Mouse (Mus musculus) liver, embryonic 13.5 days (tissue): ENCODE measurements around the gene Tjap1. TPM values are rescaled to one million over a fixed set of nuclear protein-coding genes. Genes with fewer than 3 reads are reported as not detected.

Source experiments
- ATAC-seq: fragments of 200-750 bp; cut with Nextera tagmentation; 2 replicates; pipeline ENCODE4 v1.8.0; 2017; ENCODE audit warnings: low read depth, mild to moderate bottlenecking, moderate number of reproducible peaks, moderate library complexity
- DNase-seq: peaks from one replicate; pipeline ENCODE4 v3.0.0; 2022
- H3K27ac ChIP-seq: fragments of 300-500 bp; sonication (generic); 2 replicates; pipeline ENCODE4 v1.5.1; 2015; ENCODE audit warnings: moderate library complexity, mild to moderate bottlenecking, inconsistent platforms
- H3K27me3 ChIP-seq: fragments of 300-500 bp; sonication (generic); 2 replicates; pipeline ENCODE4 v1.6.1; 2015; ENCODE audit warnings: mild to moderate bottlenecking, inconsistent platforms
- H3K36me3 ChIP-seq: fragments of 300-500 bp; sonication (generic); 2 replicates; pipeline ENCODE4 v1.6.1; 2015; ENCODE audit warnings: mild to moderate bottlenecking, inconsistent platforms
- H3K4me1 ChIP-seq: fragments of 300-500 bp; sonication (generic); replicated peaks from 2 replicates; pipeline ENCODE4 v1.6.1; 2015; ENCODE audit warnings: inconsistent platforms
- H3K4me2 ChIP-seq: fragments of 300-500 bp; sonication (generic); 2 replicates; pipeline ENCODE4 v1.6.1; 2015; ENCODE audit warnings: inconsistent platforms, mild to moderate bottlenecking, moderate library complexity
- H3K4me3 ChIP-seq: fragments of 300-500 bp; sonication (generic); replicated peaks from 2 replicates; pipeline ENCODE4 v1.5.1; 2015; ENCODE audit warnings: mild to moderate bottlenecking, inconsistent platforms
- H3K9ac ChIP-seq: fragments of 300-500 bp; sonication (generic); 2 replicates; pipeline ENCODE4 v1.6.1; 2015; ENCODE audit warnings: mild to moderate bottlenecking, inconsistent platforms
- H3K9me3 ChIP-seq: fragments of 300-500 bp; sonication (generic); replicated peaks from 2 replicates; pipeline ENCODE4 v1.6.1; 2016; ENCODE audit warnings: inconsistent platforms
- WGBS: fragments of 180-500 bp; shearing (Covaris S2); methylation state at CpG from one replicate; pipeline ENCODE4 v1.1.7; 2015; ENCODE audit not compliant: insufficient replicate concordance; 5-methylcytosine and 5-hydroxymethylcytosine counted together
- polyA plus RNA-seq: library from polyadenylated mRNA; unstranded; fragments of >200 nt; fragmentation: Nextera tagmentation; extraction: Ambion mirVana; gene quantifications from 2 replicates; pipeline ENCODE4 v1.2.1, GENCODE M21; 2015

The Tjap1 gene
- polyA plus RNA-seq, 1 experiment from 2014 or later = 11.2 TPM

DNA sequence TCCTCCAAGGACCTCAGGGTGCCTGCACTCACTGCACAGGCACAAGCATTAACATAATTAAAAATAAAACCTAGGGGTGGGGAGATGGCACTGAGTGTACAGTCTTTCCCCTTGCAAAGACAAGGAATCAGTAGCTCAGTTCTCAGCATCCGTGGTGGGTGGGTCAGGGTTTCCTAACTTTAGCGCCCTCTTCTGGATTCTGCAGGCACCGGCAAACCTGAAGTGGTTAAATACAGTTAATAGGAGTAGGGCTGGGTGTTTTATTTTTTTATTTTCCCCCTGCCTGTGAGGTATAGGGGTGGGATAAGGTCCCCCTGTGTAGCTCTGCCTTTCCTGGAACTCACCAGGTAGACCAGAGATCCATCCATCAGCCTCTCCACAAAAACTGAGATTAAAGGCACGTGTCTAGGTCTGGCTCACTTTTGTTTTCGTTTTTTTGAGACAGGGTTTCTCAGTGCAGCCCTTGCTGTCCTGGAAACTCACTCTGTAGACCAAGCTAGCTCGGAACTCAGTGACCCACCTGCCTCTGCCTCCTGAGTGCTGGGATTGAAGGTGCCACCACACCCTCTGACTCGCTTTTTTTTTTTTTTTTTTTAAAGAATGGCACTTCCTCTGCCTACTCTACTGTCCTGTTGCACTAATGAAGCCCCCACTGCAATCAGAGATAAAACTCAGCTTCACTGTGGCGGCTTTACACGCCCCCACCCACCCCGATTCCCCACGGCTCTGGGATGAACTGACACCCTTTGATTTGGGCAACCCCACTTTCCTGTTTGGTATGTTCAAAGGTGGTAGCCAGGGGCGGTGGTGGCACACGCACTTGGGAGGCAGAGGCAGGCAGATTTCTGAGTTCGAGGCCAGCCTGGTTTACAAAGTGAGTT is 30.0 kb downstream of the Tjap1 start:
- WGBS = 27% methylated on average over 14 of the region's 14 CpGs
- H3K9me3 ChIP-seq = no peaks in the 10 kb centered on the region

DNA sequence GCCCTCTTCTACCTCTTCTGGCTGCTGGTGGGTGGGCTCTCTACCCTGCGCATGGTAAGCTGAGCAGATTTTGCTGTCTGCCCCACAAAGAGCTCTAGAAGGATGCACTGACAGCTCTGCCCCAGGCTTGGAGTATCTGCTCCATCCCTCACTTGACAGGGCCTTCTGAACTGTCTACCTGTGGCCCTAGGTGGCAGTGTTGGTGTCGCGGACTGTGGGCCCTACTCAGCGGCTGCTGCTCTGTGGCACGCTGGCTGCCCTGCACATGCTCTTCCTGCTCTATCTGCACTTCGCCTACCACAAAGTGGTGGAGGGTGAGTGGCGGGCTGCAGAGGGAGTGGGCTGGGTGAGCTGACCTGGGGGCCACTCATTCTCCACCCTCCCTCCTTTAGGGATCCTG is 31.7 kb downstream of the Tjap1 start:
- H3K27ac ChIP-seq = no peak overlapping the region
- peaks cover 51% of the 10 kb centered on the region for H3K4me1 ChIP-seq
- no peaks in the 10 kb centered on the region for H3K9me3 ChIP-seq
- DNase-seq = no peak
- 79% methylated on average over 7 of the region's 7 CpGs for WGBS
- H3K27me3 ChIP-seq = peaks cover 32% of the 10 kb centered on the region
- peaks cover 36% of the 10 kb centered on the region for H3K36me3 ChIP-seq
- no peak overlapping the region for H3K4me2 ChIP-seq
- no peak overlapping the region for H3K9ac ChIP-seq
- no peak overlapping the region for H3K4me3 ChIP-seq
- ATAC-seq = no peak

More for the DNA sequence above, 30.0 kb downstream of the Tjap1 start:
- H3K9ac ChIP-seq = peak overlapping the region; percentile 63; the same call in 1 of the 2 replicates
- H3K27ac ChIP-seq = no peak overlapping the region
- ATAC-seq = no peak
- peaks cover 41% of the 10 kb centered on the region for H3K27me3 ChIP-seq
- no peak for DNase-seq
- H3K36me3 ChIP-seq = peaks cover 38% of the 10 kb centered on the region
- H3K4me2 ChIP-seq = peak overlapping the region; percentile 97
- peak overlapping the region; percentile 68 for H3K4me3 ChIP-seq
- H3K4me1 ChIP-seq = peaks cover 39% of the 10 kb centered on the region

DNA sequence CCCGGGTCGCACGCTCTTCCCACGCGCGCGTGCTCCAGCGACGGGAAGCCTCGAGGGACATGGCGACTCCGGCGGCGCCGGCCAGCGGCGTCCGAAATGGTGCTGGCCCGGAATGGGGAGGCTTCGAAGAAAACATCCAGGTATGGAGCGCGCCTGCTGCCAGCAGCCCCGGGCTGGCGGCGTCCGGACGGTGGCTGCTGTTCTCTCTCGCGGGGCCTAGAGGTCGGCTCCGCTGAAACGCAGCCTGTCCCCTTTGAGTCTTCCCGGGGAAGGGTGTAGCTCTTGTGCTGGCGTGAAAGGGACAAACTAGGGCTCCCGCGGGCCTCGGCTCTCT is 34.7 kb downstream of the Tjap1 start:
- Histone ChIP-seq H3K4me2 (peak overlapping the region; percentile 91), H3K9ac (peak overlapping the region; percentile 95), H3K36me3 (peaks cover 66% of the 10 kb centered on the region), H3K4me3 (peak overlapping the region; percentile 92), H3K4me1 (peaks cover 37% of the 10 kb centered on the region), H3K9me3 (no peaks in the 10 kb centered on the region), H3K27ac (peak overlapping the region; percentile 81), H3K27me3 (peaks cover 2% of the 10 kb centered on the region)
- ATAC-seq (peak; percentile 63), DNase-seq (no peak)
- 1% methylated on average over 37 of the region's 37 CpGs for WGBS

DNA sequence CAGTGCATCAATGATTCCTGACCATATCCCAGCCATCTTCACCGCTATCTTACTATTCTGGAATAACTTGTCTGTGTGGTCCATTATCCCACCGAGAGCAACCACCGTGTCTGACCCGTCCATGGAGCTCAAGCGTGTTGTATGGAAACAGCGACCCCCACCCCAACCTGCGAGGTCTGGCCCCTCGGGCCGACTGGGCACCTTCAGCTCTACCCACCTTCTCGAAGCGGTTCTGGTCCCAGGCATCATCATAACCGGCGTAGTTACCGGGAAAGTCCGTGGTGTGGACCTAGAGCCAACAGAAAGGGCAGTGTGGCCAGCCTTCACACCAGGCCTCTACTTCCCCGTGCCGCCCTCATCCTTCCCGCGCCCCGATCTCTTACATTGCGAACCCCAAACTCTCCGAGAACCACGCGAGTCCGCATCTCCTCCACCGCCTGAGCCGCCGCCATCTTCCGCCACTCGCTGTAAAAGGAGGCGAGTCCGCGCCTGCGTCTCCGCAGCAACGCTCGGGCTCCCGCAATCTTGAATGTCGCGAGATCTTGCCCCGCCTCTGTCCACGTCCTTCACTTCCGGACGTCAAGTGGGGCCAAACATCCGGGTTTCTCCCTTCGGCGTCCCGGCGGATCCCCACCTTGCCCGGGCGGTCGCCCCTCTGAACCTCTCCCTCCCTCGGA is 35.2 kb downstream of the Tjap1 start, which contains the start of the genes Polr1c and Yipf3:
Gene Polr1c, minus strand, starts transcription at position 543 of the 677 bp plus-strand sequence.
Gene Yipf3, plus strand, starts transcription at position 569 of the 677 bp plus-strand sequence.
- WGBS = under 1% methylated on average over 53 of the region's 53 CpGs
- H3K4me3 ChIP-seq = peak within 1 kb of the TSS; percentile 92
- H3K9ac ChIP-seq = peak within 1 kb of the TSS; percentile 95
- peaks cover 31% of the 10 kb centered on the region for H3K4me1 ChIP-seq
- H3K4me2 ChIP-seq = peak within 1 kb of the TSS; percentile 91
- DNase-seq (peak; percentile 91), ATAC-seq (peak; percentile 89)
- peaks cover 71% of the 10 kb centered on the region for H3K36me3 ChIP-seq
- no peaks in the 10 kb centered on the region for H3K27me3 ChIP-seq
- peak within 1 kb of the TSS; percentile 81 for H3K27ac ChIP-seq
- no peaks in the 10 kb centered on the region for H3K9me3 ChIP-seq

DNA sequence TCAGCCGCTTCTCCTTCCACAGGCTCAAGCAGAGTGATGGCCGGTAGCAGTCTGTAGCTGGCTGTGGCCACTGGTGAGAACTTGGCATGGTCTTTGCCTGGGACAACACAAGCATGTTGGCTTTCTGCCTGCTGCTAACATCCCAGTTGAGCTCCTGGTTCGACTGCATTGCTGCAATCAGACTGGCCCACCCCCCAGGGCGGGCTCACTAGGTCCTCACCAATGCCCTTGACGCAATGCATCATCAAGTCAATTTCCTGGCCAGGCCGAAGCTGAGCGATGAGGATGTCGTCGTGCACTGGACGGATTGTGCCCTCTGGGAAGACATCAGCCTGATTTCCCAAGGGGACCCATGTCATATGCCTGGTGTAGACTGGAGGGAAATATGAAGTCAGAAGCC is 38.2 kb downstream of the Tjap1 start:
- Histone ChIP-seq H3K27me3 (no peaks in the 10 kb centered on the region), H3K4me2 (no peak overlapping the region)
- DNase-seq = no peak

DNA sequence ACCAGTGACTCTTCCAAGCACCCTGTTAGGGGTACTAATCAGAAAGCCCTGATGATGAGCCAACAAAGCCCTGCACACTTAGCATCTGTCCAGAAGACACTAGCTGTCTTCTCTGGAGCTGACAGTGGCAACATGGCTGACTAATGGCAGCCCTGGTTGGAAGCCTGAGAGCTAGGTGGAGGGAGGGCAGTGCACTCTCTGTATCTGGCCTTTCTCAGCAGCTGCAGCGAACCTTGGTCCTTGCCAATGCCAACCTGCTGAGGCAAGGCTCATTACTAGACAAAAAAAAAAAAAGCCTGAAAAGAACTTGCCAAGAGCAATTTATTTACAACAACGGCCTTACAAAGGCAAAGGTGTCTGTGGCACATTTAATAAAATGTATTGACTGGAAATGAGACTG is 39.2 kb downstream of the Tjap1 start:
- H3K4me1 ChIP-seq = peaks cover 16% of the 10 kb centered on the region
- H3K9ac ChIP-seq = no peak overlapping the region
- H3K4me3 ChIP-seq = no peak overlapping the region
- DNase-seq (no peak), ATAC-seq (no peak)
- H3K9me3 ChIP-seq = no peaks in the 10 kb centered on the region
- H3K4me2 ChIP-seq = no peak overlapping the region
- WGBS = 64% methylated on average over 2 of the region's 2 CpGs
- peaks cover 76% of the 10 kb centered on the region for H3K36me3 ChIP-seq
- no peaks in the 10 kb centered on the region for H3K27me3 ChIP-seq
- no peak overlapping the region for H3K27ac ChIP-seq

More for the DNA sequence above, 38.2 kb downstream of the Tjap1 start:
- Histone ChIP-seq H3K4me1 (peaks cover 25% of the 10 kb centered on the region), H3K4me3 (no peak overlapping the region), H3K27ac (no peak overlapping the region), H3K36me3 (peaks cover 72% of the 10 kb centered on the region), H3K9ac (no peak overlapping the region), H3K9me3 (no peaks in the 10 kb centered on the region)
- no peak for ATAC-seq
- WGBS = 76% methylated on average over 10 of the region's 10 CpGs

DNA sequence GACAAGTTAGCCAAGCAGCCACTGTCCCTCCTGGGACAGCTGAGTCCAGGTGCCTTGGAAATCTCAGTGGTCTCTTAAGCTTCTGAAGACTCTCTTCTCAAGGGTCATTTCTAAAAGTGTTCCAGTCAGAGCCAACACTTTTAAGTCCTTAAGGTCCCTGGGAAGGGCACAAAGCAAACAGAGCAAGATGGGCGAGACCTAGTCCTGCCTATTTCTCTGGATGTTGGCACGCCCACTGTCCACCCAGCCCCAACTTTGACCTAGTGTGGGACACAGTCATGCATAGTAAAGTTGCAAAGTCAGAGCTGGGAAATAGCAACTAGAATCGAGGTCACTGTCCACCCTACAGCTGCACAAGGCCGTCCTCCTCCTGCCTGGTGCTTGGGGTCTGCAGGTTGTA is 39.8 kb downstream of the Tjap1 start:
- peaks cover 12% of the 10 kb centered on the region for H3K4me1 ChIP-seq
- peaks cover 82% of the 10 kb centered on the region for H3K36me3 ChIP-seq

DNA sequence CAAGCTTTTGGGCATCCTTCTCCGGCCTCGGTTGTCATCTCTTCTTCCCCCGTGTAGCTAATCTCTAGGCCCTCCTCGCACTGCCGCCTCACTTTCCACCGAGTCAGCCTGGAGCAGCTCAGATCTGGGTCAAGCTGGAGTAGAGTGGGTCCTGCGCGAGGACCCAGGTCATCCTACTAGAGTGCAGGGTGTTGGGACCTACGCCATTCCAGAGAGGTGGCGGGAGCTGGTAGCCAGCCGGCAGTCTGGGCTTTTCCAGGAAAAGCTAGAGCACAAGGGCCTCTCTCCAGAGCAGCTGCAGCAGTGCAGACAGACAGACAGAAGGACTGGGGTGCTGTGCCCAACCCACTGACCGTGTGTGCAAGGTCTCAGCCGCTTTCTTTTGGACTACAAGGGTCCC is 40.6 kb downstream of the Tjap1 start:
- ATAC-seq (no peak), DNase-seq (no peak)
- H3K4me1 ChIP-seq = peaks cover 15% of the 10 kb centered on the region
- no peak overlapping the region for H3K27ac ChIP-seq
- WGBS = 81% methylated on average over 13 of the region's 13 CpGs
- peaks cover 89% of the 10 kb centered on the region for H3K36me3 ChIP-seq
- no peak overlapping the region for H3K4me3 ChIP-seq
- no peak overlapping the region for H3K9ac ChIP-seq
- no peaks in the 10 kb centered on the region for H3K9me3 ChIP-seq
- H3K4me2 ChIP-seq = no peak overlapping the region
- no peaks in the 10 kb centered on the region for H3K27me3 ChIP-seq

More for the DNA sequence above, 39.8 kb downstream of the Tjap1 start:
- no peaks in the 10 kb centered on the region for H3K27me3 ChIP-seq
- H3K27ac ChIP-seq = no peak overlapping the region
- 71% methylated on average over 4 of the region's 4 CpGs for WGBS
- H3K4me2 ChIP-seq = no peak overlapping the region
- no peaks in the 10 kb centered on the region for H3K9me3 ChIP-seq
- ATAC-seq (no peak), DNase-seq (no peak)
- H3K4me3 ChIP-seq = no peak overlapping the region
- H3K9ac ChIP-seq = no peak overlapping the region

DNA sequence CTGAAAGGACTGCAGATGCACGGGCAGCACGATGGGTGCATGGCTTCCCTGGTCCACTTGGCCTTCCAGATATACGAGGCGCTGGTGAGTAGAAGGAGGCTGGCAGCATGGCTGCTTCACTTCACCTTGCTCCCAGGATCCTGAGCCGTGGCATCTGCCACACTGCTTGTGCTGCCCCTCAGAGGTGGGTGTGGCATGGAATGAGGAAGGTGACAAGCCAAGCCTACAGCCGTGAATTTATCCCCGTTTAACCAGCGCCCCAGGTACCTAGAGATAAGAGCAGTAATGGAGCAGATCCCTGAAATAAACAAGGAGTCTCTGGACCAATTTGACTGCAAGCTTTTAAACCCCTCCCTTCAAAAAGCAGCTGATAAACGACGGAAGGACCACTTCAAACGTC is 41.4 kb downstream of the Tjap1 start:
- Histone ChIP-seq H3K27ac (no peak overlapping the region), H3K4me2 (no peak overlapping the region), H3K9me3 (no peaks in the 10 kb centered on the region), H3K36me3 (peaks cover 97% of the 10 kb centered on the region), H3K4me3 (no peak overlapping the region), H3K9ac (no peak overlapping the region), H3K4me1 (peaks cover 15% of the 10 kb centered on the region), H3K27me3 (no peaks in the 10 kb centered on the region)
- ATAC-seq (no peak), DNase-seq (no peak)
- WGBS = 72% methylated on average over 11 of the region's 11 CpGs

DNA sequence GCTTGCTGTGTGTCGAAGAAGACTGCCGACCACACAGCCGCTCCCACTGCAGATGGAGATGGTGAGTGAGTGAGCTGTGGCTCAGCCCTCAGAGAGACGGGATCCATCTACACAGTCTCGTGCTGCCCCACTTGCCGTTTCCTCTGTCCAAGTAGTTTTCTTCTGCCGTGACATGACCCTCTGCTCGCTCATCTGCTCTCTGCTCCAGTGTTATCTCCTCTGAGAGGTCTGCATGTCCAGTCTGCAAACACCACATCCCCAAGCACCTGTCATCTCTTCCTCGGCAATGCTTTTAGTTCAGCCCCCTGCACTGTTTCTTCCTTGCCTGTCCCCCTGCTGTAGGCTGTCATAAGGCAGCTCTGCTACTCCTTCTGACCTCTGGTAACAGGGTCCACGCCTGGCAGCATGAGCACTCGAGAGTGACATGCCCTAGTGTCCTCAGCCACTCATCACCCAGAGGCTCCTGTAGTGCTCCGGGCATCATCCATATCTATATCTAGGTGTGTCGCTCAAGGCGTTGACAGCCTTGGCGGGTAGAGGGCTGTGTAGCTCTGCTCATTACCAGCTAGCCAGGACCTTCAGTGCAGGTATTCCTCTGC is 43.2 kb downstream of the Tjap1 start:
- DNase-seq (no peak), ATAC-seq (no peak)
- Histone ChIP-seq H3K9me3 (no peaks in the 10 kb centered on the region), H3K9ac (no peak overlapping the region), H3K27ac (no peak overlapping the region), H3K27me3 (no peaks in the 10 kb centered on the region), H3K36me3 (peaks cover 93% of the 10 kb centered on the region), H3K4me3 (no peak overlapping the region), H3K4me1 (peaks cover 20% of the 10 kb centered on the region), H3K4me2 (no peak overlapping the region)
- 78% methylated on average over 15 of the region's 15 CpGs for WGBS

DNA sequence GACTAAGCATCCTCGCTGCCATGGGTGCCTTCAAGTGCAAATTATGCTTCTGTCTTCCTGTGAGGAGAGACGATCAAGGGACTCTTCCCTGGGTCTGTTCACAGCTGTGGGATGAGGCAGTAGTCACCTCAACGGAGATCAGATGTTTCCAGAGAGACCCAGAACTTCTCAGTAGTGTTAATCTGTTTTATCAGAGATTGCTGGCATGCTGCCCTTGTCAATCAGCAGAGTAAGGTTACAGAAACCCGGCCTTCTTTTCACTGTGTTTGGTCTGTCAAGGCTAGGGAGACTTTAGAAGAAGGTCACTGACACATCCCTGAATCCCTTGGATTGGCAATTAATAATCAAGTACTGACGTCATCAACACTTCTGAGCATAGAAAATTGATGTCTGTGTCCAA is 45.3 kb downstream of the Tjap1 start:
- 69% methylated on average over 5 of the region's 5 CpGs for WGBS
- H3K9me3 ChIP-seq = no peaks in the 10 kb centered on the region
- H3K27me3 ChIP-seq = no peaks in the 10 kb centered on the region
- no peak overlapping the region for H3K4me3 ChIP-seq
- peak overlapping the region; percentile 65 for H3K27ac ChIP-seq
- ATAC-seq = peak; percentile 32; the same call in 1 of the 2 replicates
- H3K4me2 ChIP-seq = no peak overlapping the region
- H3K9ac ChIP-seq = no peak overlapping the region; the same call in 1 of the 2 replicates
- H3K36me3 ChIP-seq = peaks cover 93% of the 10 kb centered on the region
- H3K4me1 ChIP-seq = peaks cover 20% of the 10 kb centered on the region
- DNase-seq = no peak
